Comparison of ENCODE assay signal across 12 mouse cellular contexts in genomic region chr17:36869284-36869954, GRCm38 (mm10). TPM values are rescaled to one million over a fixed set of nuclear protein-coding genes. Genes with fewer than 3 reads are reported as not detected.
DNase-seq lines count a peak whose midpoint lies in the region; ATAC-seq and TF ChIP-seq lines count a peak whose summit lies in the region.
"Had no signal": no experiment of that assay in that cellular context is flagged by ENCODE, and none has a peak within 500 bp of the region (broad histone marks: within the 10 kb centered on the region; RNA-seq: fewer than 3 reads in every experiment).

Trim10 (plus strand) TSS chr17:36869574.

- intact Hi-C loops in left cerebral cortex, adult 2 months (cut with DNase I) = no loop called here

- H3K4me1 ChIP-seq in lung, embryonic 14.5 days (ENCODE audit: insufficient read depth) = no peaks in the 10 kb centered on the region
- peaks cover 13% of the 10 kb centered on the region for H3K4me1 ChIP-seq in liver, embryonic 11.5 days (replicated peaks; ENCODE audit: control insufficient read depth, insufficient read depth, low read length)

- 0 out of 2 replicates have a peak within 1 kb of the TSS, but pooled peaks have one; percentile 0 for H3K4me2 ChIP-seq in lung, embryonic 14.5 days
- H3K4me2 ChIP-seq in liver, embryonic 11.5 days = peak within 1 kb of the TSS; percentile 69
- H3K4me2 ChIP-seq: embryonic facial prominence, embryonic 15.5 days had no signal

- no peaks in the 10 kb centered on the region for H3K9me3 ChIP-seq in lung, embryonic 14.5 days (ENCODE audit: low read depth, low read length)
- no peaks in the 10 kb centered on the region for H3K9me3 ChIP-seq in liver, embryonic 11.5 days (ENCODE audit: control insufficient read depth, low read length)
- H3K9me3 ChIP-seq: embryonic facial prominence, embryonic 15.5 days had no signal

- no peak for DNase-seq in lung, embryonic 14.5 days
- no peak for DNase-seq in lung, postnatal 14 days
- DNase-seq in c-Kit-positive CD71-positive TER-119-positive erythroid progenitor cells, embryonic 14.5 days (ENCODE audit: low spot score) = peak; percentile 97
- peak; percentile 67 for DNase-seq in liver, embryonic 11.5 days (ENCODE audit: low spot score)
- DNase-seq in spleen, postnatal 4 days (ENCODE audit: low spot score in 2 of 2) = peak; percentile 83 to 84
- no peak for DNase-seq in left cerebral cortex, adult 2 months (ENCODE audit: extremely low spot score in 1 of 2, low spot score in 2 of 2)
- DNase-seq in right cerebral cortex, postnatal 14 days = no peak
- DNase-seq: gastrocnemius, postnatal 36 days; midbrain, embryonic 14.5 days had no signal

- no peak within 1 kb of the TSS; the same call in 1 of the 2 replicates for H3K27ac ChIP-seq in lung, embryonic 14.5 days (ENCODE audit: low read depth)
- peak within 1 kb of the TSS; percentile 98 for H3K27ac ChIP-seq in liver, embryonic 11.5 days (ENCODE audit: low read depth, low read length)
- no peak within 1 kb of the TSS for H3K27ac ChIP-seq in left cerebral cortex, adult 2 months
- H3K27ac ChIP-seq: embryonic facial prominence, embryonic 15.5 days had no signal

- peak; percentile 68; the same call in 1 of the 2 replicates for ATAC-seq in lung, embryonic 14.5 days (ENCODE audit: insufficient read depth)
- peak; percentile 100 for ATAC-seq in liver, embryonic 11.5 days (replicated peaks; ENCODE audit: low FRiP score)
- ATAC-seq: Patski had no signal

- 80% methylated on average over 4 of the region's 4 CpGs for WGBS in lung, embryonic 14.5 days
- WGBS in liver, embryonic 11.5 days = 45% methylated on average over 4 of the region's 4 CpGs

- H3K36me3 ChIP-seq in lung, embryonic 14.5 days (ENCODE audit: insufficient read depth) = no peaks in the 10 kb centered on the region
- peaks cover 2% of the 10 kb centered on the region; the same call in 1 of the 2 replicates for H3K36me3 ChIP-seq in liver, embryonic 11.5 days (ENCODE audit: control insufficient read depth, insufficient read depth, low read length)
- H3K36me3 ChIP-seq: embryonic facial prominence, embryonic 15.5 days had no signal

- H3K27me3 ChIP-seq in lung, embryonic 14.5 days (ENCODE audit: insufficient read depth, low read length) = peaks cover 14% of the 10 kb centered on the region
- H3K27me3 ChIP-seq in liver, embryonic 11.5 days (replicated peaks; ENCODE audit: control insufficient read depth, insufficient read depth, low read length) = peaks cover 33% of the 10 kb centered on the region

- H3K4me3 ChIP-seq in lung, embryonic 14.5 days (ENCODE audit: low read depth, low read length) = peak within 1 kb of the TSS; percentile 17; the same call in 1 of the 2 replicates
- peak within 1 kb of the TSS; percentile 59 for H3K4me3 ChIP-seq in liver, embryonic 11.5 days (ENCODE audit: low read depth, low read length)
- H3K4me3 ChIP-seq in left cerebral cortex, adult 2 months = no peak within 1 kb of the TSS
- H3K4me3 ChIP-seq: embryonic facial prominence, embryonic 15.5 days had no signal

- H3K9ac ChIP-seq in lung, embryonic 14.5 days = peak within 1 kb of the TSS; percentile 2; the same call in 1 of the 2 replicates
- peak within 1 kb of the TSS; percentile 85 for H3K9ac ChIP-seq in liver, embryonic 11.5 days (ENCODE audit: low read depth, low read length)
- H3K9ac ChIP-seq: embryonic facial prominence, embryonic 15.5 days had no signal

- no peak for TF ChIP-seq CTCF in lung, embryonic 14.5 days (IDR thresholded peaks at IDR 0.05; ENCODE audit: low read depth)
- TF ChIP-seq CTCF in left cerebral cortex, adult 2 months (IDR thresholded peaks at IDR 0.05) = no peak

RNA-seq across cellular contexts. Expression of gene Trim10, which starts in this region (rescaled TPM):
- polyA plus RNA-seq in lung, embryonic 14.5 days (2014; fragmentation: Nextera tagmentation; extraction: Ambion mirVana) = 2.6 and 3.4 TPM in 2 replicates
- polyA plus RNA-seq in liver, embryonic 11.5 days (2014; fragmentation: Nextera tagmentation; extraction: Ambion mirVana) = 70.1 and 81.4 TPM in 2 replicates
- not detected for total RNA-seq in left cerebral cortex, adult 2 months (2021)
- total RNA-seq: gastrocnemius, postnatal 36 days; left cerebral cortex, adult 18-20 months had no signal

Comparison
In these comparisons a context has a peak if more than half of its experiments do, and no peak if none do; other contexts are left out.
1. RNA of gene Trim10 (polyA plus RNA-seq): 70.1 to 81.4 TPM in liver, embryonic 11.5 days; 2.6 to 3.4 TPM in lung, embryonic 14.5 days; every median in the first group is over 10 times any median in the second.
2. DNase-seq: peak in c-Kit-positive CD71-positive TER-119-positive erythroid progenitor cells, embryonic 14.5 days (single experiment), liver, embryonic 11.5 days (single experiment) and spleen, postnatal 4 days (2 of 2); none in lung, embryonic 14.5 days (single experiment), lung, postnatal 14 days (single experiment), left cerebral cortex, adult 2 months (0 of 2) and right cerebral cortex, postnatal 14 days (single experiment).